Mouse (Mus musculus) spleen, adult 18-20 months (tissue): ENCODE measurements around the gene Pdcd4.

Experiments
- DNase-seq, 2 experiments: peaks; one replicate each; pipeline ENCODE4 v3.0.0; 2022; ENCODE audit warnings: mixed read lengths in 2 of 2

Gene Pdcd4

GRCm38 (mm10) chr19:53892061-53892460 lies at the start of gene Pdcd4:
Pdcd4 (plus strand) TSS chr19:53892231.
- no peak for DNase-seq

DNA sequence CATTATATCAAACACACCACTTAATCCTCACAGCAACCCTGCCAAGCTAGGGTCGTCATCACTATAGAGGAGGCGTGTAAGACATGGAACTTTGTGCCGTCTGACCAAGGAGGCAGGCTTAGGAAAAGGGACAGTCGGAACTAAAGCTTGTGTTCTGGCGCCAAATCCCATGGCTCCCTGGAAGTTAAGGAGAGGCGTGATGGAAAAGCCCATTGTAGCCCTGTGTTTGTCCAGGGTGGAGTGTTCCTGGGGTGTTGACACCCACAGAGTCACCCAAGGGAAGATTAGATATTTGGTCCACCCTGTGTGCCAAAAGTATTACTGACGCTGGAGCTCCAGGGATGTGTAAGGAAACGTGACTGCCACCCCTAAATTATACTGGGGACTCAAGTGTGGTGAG lies 48.1 kb upstream of the Pdcd4 start:
- DNase-seq, result no peak

- DNase-seq, result no peak
These were observed 43.6 kb upstream of the Pdcd4 start for GRCm38 (mm10) chr19:53848272-53848995.

DNA sequence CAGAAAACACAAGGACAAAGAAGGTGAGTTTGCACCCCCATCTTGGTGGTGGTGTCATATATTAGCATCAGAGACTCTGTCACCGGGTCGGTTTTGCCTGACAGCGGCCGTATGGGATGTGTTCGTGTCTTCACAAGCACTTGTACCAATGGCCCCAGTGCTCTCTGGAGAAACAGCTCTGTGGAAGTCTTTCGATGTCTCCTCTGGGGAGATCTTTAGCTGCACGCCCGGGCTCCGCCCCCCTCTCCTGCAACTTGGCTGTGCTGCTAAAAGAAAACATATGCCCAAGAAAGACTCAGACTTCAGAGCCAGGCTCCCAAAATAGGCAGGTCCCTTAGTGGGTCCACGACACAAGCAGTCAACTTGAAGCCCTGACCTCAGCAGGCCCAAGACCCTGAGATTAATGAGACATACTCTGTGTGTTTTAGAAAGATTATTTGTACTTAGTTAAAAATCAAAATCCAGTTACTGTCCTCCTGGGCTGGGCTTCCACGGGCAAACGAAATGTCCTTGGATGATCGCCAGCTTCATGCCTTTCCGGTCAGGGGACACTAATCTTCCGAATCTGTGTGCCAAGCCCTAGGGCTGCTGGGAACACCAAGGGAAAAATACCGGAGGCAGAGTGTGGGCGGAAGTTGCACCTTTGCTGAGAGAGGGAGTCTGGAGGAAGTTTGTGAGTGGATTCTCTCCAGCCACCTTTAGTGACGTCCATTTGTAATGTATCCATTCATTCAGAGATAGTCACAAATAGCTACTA lies 41.7 kb upstream of the Pdcd4 start:
- DNase-seq, result no peak

DNA sequence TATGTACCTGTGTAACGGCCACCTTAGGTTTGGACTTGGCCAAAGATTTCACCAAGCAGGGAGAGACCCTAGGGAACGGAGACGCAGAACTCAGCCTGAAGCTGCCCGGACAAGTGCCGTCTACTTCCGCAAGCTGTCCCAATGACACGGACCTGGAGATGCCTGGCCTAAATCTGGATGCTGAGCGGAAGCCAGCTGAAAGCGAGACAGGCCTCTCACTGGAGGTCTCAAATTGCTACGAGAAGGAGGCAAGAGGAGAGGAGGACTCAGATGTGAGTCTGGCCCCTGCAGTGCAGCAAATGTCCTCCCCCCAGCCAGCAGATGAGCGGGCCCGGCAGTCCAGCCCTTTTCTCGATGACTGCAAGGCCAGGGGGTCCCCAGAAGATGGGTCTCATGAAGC lies 40.7 kb upstream of the Pdcd4 start:
- no peak for DNase-seq

- no peak for DNase-seq
These were observed 40.0 kb upstream of the Pdcd4 start for GRCm38 (mm10) chr19:53851826-53852698.

- no peak for DNase-seq
These were observed 39.2 kb upstream of the Pdcd4 start for GRCm38 (mm10) chr19:53852699-53853451.

DNA sequence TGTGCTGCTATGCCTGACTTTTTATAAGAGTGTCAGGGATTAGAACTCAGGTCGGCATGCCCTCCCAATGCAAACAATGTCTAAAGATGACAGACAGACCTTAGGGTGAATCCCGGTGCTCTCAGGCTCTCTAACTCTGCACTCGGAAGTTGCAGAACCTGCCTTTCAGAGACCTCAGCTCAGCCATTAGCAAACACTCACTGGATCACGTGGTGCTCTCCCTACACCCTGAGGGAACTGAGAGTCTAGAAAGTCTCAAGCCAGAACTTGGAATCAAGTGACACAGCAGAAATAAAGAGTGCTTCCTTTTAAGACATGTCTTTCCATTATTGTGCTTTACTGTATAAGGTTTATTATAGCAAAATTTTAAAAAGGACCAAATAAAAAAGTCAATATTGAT lies 37.1 kb upstream of the Pdcd4 start:
- no peak for DNase-seq

DNA sequence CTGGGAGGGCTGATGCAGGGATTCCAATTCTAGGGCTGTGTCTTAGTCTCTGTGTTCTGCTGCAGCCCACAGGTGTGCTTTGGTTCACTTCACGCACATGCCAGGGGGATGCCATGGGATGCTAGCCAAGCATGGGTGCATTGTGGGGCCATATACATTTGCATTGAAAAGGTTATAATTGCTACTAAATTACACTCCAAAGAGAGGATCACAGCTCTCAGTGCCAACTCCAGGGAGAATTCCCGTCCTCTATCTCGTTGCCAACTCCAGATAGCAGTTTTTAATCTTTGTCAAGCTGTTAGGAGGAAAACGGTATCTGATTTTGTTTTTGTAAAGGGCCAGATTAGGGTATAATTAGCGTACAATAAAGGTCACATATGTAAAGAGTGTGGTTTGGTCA lies 36.2 kb upstream of the Pdcd4 start:
- no peak for DNase-seq

DNA sequence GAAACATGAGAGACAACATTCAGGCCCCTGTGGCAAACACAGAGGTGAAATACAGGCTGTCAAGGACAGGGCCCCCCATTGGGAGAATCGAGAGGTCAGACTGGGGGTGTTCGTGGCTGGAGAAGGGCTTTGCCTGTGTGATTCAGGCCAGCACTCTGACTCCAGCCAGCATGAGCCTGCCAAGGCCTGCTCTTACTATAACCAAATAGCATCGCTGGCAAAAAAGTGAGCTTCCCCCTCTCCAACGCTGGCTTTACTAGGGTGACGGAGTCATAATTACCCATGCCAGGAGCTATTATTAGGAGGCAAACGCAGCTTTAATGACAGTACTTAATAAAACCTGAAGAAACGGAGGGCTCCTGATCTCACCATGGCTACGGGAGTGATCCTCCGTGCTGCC lies 35.2 kb upstream of the Pdcd4 start:
- DNase-seq, result no peak

- no peak for DNase-seq
These were observed 34.1 kb upstream of the Pdcd4 start for GRCm38 (mm10) chr19:53857962-53858361.

GRCm38 (mm10) chr19:53859149-53859548 lies 32.9 kb upstream of the Pdcd4 start:
- DNase-seq, result no peak

DNA sequence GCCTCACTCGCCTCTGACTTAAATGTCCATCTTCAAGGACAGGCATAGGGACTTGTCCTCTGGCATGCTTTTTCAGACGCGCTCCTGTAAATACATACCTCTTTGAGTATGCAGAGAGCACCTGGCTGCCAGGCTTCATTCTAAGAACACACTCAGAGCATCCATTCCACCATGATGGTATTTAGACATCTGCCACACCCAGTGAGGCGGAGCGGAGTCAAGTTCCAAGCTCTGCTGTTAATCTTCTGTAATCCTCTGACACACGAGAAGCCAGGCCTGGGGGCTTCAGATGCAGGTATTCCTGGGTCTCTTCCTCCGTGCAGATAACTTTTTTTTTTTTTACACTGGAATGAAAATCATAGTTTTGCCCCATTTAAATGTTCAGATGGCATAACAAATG lies 32.4 kb upstream of the Pdcd4 start:
- no peak for DNase-seq

DNA sequence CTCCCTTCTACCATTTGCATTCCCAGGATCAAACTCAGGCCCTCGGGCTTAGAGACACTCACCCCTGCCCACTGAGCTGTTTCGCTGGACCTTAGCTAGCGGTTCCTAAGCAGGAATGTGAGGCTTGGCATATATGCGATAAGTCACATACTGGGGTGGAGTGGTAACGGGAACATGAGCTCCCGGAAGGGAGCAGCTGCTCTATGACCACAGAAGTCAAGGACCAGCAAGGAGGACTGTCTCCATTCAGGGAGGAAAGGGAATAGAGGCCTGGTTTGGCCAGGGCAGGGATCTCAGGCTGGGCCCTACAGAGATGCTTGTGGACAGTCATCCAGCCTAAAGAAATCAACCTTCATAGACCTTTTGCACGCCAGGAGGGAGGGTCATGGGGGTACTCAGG lies 30.7 kb upstream of the Pdcd4 start:
- no peak for DNase-seq

DNA sequence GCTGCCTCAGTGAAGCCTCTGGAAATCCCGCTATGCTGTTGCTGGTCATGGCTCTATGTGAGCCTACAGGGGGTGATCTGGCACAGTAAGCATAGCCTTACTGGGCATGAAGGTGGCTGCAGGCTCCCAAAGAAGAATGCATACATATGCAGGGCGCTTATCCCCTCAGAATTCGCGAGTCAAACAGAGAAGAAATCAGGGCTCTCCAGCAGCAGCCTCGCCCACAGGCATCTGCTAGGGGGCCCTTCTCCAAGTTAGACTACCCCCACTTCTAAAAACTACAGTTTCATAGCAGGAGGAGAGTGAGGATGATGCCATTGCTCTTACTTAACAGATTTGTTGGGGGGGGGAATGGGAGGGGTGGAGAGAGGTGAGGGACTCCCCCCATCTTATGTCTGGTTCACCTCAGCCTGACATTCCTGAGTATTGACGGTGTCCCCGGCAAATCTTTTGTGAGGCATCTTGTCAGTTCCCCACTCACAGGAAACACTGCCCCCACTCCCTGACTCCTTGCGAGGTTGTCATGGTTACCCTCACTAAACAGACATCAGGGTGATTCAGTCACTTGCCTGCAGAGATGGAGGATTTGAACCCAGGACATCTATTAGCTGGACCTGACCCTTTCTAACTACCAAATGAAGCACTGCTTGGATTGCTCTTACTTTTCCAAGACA lies 29.3 kb upstream of the Pdcd4 start:
- no peak for DNase-seq

- no peak for DNase-seq
These were observed 24.8 kb upstream of the Pdcd4 start for GRCm38 (mm10) chr19:53867238-53867637.

GRCm38 (mm10) chr19:53868125-53868524 lies 23.9 kb upstream of the Pdcd4 start:
- DNase-seq, result no peak

- DNase-seq, result no peak
These were observed 23.2 kb upstream of the Pdcd4 start for GRCm38 (mm10) chr19:53868796-53869195.

- peak in 1 of 2 experiments; percentile 50 for DNase-seq
These were observed 22.3 kb upstream of the Pdcd4 start for GRCm38 (mm10) chr19:53869427-53870385.

DNA sequence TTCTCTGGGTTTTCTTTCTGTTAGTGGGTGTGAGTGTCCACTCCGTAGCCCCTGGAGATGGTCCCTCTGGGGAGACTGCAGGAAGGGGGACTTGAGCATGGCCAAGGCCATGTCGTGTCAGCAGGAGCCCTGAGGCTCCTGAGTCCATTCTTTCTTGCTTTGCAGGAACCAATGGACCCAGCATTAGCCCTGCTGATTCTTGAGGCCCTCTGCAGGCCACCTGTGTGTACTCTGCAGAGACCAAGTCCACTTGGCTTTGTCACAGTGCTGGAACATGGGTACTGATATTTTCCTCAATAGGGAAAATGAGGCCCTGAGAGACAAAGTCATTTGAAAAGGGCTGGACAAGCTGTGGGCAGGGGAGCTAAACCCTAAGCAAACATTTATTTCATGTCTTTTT lies 21.5 kb upstream of the Pdcd4 start:
- DNase-seq, result no peak

DNA sequence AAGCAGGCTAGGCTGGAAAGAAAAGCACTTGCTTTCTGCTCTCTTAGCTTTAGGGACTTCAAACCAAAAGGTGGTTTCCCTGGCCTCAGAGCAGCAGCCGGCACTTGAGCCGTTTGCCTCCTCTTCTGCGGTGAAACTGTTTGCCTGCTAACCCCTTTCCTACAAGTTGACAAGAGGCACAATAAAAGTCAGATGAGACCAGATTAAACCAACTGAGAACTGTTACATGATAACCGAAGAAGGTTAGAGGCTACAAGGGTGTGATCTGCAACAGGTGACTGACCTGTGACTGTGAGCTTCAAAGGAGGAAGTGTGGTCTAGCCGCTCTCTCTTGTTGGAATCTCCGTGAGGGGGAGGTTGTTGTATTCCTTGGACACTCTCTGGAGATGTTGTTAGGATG lies 20.5 kb upstream of the Pdcd4 start:
- DNase-seq, result no peak
